12 mouse cellular contexts compared by ENCODE assay signal in the genomic region with DNA sequence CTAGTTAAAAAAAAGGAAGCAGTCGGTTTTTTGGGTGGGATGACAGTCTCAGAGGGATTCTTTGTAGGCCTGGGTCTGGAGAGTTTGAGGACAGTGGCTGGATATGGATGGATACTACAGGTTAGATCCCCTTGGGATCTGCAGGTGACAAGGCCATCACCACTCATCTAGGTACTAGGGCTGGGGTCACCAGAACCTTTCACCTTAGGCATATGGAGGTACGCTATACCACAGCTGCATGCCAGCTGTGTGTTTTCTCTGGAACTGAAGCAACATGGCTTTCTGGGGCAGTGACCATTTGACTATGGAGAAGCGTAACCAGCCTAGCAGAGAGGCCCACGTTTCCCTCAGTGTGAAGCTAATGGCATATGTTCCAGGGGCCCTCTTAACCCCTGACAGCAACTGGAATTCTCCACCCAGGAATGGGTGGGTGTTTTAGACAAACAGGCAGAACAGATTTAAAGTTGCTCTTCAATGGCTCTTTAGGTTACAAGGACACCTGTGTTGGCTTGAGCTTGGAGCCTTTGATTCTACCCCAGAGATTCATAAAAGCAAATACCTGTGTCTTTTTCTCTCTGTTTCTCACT.
A peak's percentile ranks its signal among the peaks of the same experiment; 100 is the strongest.
DNase-seq lines count a peak whose midpoint lies in the region; ATAC-seq lines count a peak whose summit lies in the region.
"Had no signal": no experiment of that assay in that cellular context is flagged by ENCODE, and none has a peak within 500 bp of the region (broad histone marks: within the 10 kb centered on the region; RNA-seq: fewer than 3 reads in every experiment).

No protein-coding gene starts in this region.

- peaks cover 25% of the 10 kb centered on the region for H3K4me1 ChIP-seq in heart, embryonic 16.5 days (ENCODE audit: control insufficient read depth, insufficient read depth, low read length)
- peaks cover 22% of the 10 kb centered on the region for H3K4me1 ChIP-seq in limb, embryonic 12.5 days (replicated peaks)
- H3K4me1 ChIP-seq: liver, embryonic 15.5 days had no signal

- no peak overlapping the region; the same call in 1 of the 2 replicates for H3K9ac ChIP-seq in heart, embryonic 16.5 days (ENCODE audit: low read length)
- H3K9ac ChIP-seq in limb, embryonic 12.5 days (replicated peaks), result no peak overlapping the region
- H3K9ac ChIP-seq: liver, embryonic 15.5 days had no signal

- ATAC-seq in heart, embryonic 16.5 days (replicated peaks; ENCODE audit: extremely low read depth, insufficient read depth, low FRiP score), result no peak
- ATAC-seq in limb, embryonic 12.5 days (ENCODE audit: insufficient number of reproducible peaks, insufficient read depth, low FRiP score, low TSS enrichment, low read depth), result peak; percentile 78
- ATAC-seq: activated CD4-positive, CD25-positive, alpha-beta regulatory T cell, adult 4 months; CD4-positive, CD25-positive, alpha-beta regulatory T cell, adult 4 months had no signal

- no peak overlapping the region for H3K4me3 ChIP-seq in heart, embryonic 16.5 days (ENCODE audit: low read length)
- H3K4me3 ChIP-seq in limb, embryonic 12.5 days (replicated peaks), result no peak overlapping the region
- H3K4me3 ChIP-seq: heart, adult 2 months; liver, embryonic 15.5 days had no signal

- H3K4me2 ChIP-seq in heart, embryonic 16.5 days (ENCODE audit: low read depth, low read length), result no peak overlapping the region
- no peak overlapping the region for H3K4me2 ChIP-seq in limb, embryonic 12.5 days
- H3K4me2 ChIP-seq: liver, embryonic 15.5 days had no signal

- intact Hi-C loops in heart, postnatal 10 days (cut with DNase I), result no loop called here

- 59% methylated on average over 4 of the region's 4 CpGs for WGBS in heart, embryonic 16.5 days
- 28% methylated on average over 4 of the region's 4 CpGs for WGBS in limb, embryonic 12.5 days

- H3K27ac ChIP-seq in heart, embryonic 16.5 days (ENCODE audit: low read length), result peak overlapping the region; percentile 77
- peak overlapping the region; percentile 45 for H3K27ac ChIP-seq in limb, embryonic 12.5 days
- H3K27ac ChIP-seq: heart, adult 2 months; liver, embryonic 15.5 days had no signal

- no peaks in the 10 kb centered on the region for H3K27me3 ChIP-seq in heart, embryonic 16.5 days (ENCODE audit: control insufficient read depth, insufficient read depth, low read length)
- no peaks in the 10 kb centered on the region for H3K27me3 ChIP-seq in limb, embryonic 12.5 days
- H3K27me3 ChIP-seq: liver, embryonic 15.5 days had no signal

- no peak for DNase-seq in heart, postnatal 10 days
- DNase-seq in embryo, embryonic 10 days (ENCODE audit: low spot score), result peak; percentile 44
- peak; percentile 31 for DNase-seq in embryo, embryonic 9.5 days (ENCODE audit: extremely low spot score)
- DNase-seq in cerebellum, adult 8-10 months, result no peak
- DNase-seq in lung, postnatal 14 days, result no peak
- DNase-seq: cerebellum, adult 18-20 months had no signal

- H3K36me3 ChIP-seq in heart, embryonic 16.5 days (ENCODE audit: control insufficient read depth, insufficient read depth), result no peaks in the 10 kb centered on the region
- no peaks in the 10 kb centered on the region for H3K36me3 ChIP-seq in limb, embryonic 12.5 days
- H3K36me3 ChIP-seq: liver, embryonic 15.5 days had no signal

- H3K9me3 ChIP-seq in heart, embryonic 16.5 days (replicated peaks; ENCODE audit: control insufficient read depth, low read length), result no peaks in the 10 kb centered on the region
- no peaks in the 10 kb centered on the region for H3K9me3 ChIP-seq in limb, embryonic 12.5 days
- H3K9me3 ChIP-seq: liver, embryonic 15.5 days had no signal

Comparison
In these comparisons a context has a peak if more than half of its experiments do, and no peak if none do; other contexts are left out.
1. DNase-seq: peak in embryo, embryonic 10 days (single experiment) and embryo, embryonic 9.5 days (single experiment); none in heart, postnatal 10 days (0 of 2), cerebellum, adult 8-10 months (single experiment) and lung, postnatal 14 days (single experiment).